Mouse (Mus musculus) cerebellum, postnatal 10 days (tissue): ENCODE measurements around the gene Insig1.

ENCODE experiments used
- DNase-seq, 2 experiments: peaks; one replicate each; pipeline ENCODE4 v3.0.0; 2021; ENCODE audit warnings: mixed read lengths in 2 of 2

Insig1 gene

DNA sequence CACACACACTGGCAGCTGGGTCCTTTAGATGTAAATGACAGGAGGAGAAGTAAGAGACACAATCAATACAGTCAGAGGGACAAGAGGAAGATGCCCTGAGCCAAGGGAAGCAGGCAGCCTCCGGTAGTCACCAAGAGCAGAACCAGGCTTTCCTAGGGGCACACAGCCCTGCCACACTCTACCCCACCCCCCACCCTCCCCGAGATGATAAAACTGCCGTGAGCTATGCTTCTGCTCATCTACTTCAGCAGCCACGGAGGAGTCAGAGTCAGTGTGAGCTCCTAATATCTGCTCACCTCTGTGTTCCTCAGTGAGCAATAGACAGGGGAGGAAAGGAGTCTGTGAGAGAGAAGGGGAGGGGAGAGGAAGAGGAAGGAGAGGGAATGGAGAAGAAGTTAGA is 5.9 kb upstream of the Insig1 start:
- DNase-seq: no peak

DNA sequence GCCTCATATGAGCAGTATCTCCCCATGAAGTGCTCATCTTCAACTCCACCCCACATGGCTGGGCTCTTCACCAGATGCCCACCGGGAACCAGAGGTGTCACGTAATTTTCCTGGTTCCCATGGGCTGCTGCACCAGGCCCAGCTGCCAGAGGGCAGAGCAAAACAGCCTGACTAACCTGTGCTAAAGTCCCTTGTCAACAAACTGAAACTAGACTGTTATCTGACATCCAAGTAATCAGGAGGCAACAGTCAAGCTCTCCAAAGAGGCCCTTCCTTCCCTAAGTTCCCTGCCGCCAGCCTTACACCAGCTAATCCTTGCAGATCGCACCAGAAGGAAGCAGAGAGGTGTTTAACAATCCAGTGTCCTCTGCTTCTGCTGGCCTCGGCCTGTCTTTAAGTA is 4.9 kb upstream of the Insig1 start:
- no peak for DNase-seq

DNA sequence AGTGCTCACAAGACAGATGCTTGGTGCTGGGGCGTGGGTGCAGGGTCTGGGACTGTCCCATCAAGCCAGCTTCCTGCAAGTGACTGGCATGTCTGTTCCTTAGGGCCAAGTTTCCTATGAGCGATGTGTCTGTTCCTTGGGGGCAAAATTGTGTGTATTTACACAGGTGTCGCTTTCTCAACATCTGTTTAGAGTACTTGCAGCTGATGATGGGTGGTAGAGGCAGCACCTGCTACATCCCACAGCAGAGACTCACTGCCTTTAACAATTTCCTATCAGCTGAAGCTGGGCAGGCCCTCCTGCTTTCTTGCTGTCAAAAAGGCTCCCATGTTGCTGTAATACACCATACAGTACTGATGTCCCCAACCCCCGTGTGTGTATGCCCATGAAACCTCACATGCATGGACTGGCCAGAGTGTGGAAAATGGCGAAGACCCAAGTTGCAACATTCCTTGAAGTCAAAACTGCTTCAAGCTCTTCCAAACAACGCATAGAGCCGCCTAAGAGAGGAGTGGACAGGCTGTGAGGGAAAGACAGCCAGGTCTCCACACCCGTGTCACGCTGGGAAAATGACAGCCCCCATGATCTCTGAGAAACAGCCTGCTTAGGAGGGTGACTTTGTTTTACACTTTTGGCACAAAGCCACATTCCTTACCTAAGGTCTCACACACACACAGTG is 875 bp upstream of the Insig1 start:
- no peak for DNase-seq

DNA sequence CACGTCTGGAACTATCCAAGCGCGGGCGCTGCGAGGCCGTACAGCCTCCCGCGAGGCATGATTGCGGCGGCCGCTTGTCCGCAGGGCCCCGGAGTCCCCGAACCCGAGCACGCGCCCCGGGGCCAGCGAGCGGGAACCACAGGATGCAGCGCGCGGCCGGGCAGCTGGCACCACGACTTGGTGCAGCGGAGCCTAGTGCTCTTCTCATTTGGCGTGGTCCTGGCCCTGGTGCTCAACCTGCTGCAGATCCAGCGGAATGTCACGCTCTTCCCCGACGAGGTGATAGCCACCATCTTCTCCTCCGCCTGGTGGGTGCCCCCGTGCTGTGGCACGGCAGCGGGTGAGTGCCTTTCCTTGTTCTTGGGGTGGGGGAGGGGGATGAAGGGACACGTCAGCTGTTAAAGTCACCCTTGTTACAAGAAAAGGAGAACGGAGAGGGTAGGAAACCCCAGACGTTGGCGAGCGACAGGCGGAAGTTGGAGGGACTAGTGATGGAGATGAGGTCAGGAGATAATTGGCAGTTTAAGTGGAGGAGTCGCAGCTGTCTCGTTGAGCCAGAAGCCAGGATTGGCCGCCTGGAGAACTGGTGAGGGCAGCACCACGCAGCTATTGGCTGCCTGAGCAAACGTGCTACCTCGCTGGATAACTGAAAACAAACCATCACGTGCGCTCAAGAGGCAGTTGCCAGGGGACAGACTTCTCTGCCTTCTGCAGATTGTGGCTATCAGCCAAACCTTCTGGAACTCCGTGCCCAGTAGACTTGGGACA is 477 bp downstream of the Insig1 start:
- peak; percentile 91 to 94 for DNase-seq

DNA sequence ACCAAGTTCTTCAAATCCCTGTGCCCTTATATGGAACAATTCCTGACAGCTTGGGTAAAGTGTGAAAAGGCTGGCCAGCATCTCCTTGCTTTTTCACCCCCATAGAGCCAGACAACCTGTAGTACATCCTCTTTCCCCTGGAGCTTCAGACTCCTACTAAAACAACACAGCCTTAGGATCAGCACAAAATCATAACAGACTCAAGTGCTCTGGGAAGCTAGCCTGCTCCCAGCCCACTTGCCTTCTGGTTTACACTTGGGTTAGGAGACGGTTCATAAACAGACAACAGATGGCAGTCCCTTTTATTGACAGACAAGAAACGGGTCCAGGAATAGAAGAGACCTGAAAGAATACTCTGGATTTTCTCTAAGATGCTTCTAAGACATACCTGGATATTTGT is 8.3 kb downstream of the Insig1 start:
- no peak for DNase-seq

DNA sequence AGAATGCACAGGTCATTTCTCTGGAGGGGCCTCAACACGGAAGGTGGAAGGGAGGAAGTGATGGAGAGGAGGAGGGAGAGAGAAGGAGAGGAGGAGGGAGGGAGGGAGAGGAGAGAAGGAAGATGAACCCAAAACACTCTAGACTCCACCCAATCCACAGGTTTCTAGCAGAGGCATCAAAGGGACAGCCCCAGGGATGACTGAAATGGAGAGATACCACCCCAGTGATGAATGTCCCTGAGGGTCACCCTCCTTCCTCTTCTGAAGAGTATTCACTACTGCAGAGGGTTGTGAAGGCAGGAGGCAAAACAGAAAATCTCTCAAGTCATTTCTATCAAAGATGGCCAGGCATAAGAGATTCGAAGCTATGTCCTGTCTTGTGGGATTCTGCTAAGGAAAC is 10.0 kb downstream of the Insig1 start:
- DNase-seq: no peak

DNA sequence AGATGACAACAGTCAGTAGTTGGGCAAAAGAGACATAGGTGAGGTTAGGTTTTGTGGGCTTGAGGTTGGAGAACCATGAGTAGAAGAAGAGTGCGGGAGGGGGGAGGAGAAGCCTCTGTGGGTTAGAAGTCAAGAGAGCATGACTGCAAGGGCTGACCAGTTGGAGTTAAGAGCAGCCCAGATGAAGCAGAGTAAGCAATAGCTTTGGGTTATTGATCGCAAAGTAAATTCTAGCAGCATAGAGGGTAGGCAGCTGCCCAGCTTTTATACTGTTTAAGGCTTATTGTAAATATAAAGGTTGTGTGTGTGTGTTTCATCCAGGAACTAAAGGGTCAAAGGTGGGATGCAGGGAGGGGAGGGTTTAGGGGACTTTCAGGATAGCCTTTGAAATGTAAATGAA is 10.7 kb downstream of the Insig1 start:
- DNase-seq: no peak

DNA sequence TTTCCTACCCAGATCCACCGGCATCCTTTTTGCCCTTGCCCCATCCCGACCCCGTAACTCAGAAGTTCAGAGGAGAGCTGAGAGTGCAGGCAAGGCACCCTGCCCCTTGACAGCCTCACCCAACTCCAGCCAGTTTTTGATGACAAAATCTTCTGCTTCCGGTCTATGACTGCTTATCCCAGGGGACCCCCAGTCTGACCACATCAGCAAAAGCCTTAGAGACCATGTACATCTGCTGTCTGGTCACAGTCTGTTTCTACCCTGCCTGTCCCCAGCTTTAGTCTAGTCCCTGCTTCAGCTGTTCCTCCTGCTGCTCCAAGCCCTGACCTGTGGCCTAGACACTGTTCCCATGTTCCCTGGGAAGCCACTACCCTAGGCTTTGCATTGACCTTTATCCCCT is 11.1 kb downstream of the Insig1 start:
- DNase-seq: no peak

DNA sequence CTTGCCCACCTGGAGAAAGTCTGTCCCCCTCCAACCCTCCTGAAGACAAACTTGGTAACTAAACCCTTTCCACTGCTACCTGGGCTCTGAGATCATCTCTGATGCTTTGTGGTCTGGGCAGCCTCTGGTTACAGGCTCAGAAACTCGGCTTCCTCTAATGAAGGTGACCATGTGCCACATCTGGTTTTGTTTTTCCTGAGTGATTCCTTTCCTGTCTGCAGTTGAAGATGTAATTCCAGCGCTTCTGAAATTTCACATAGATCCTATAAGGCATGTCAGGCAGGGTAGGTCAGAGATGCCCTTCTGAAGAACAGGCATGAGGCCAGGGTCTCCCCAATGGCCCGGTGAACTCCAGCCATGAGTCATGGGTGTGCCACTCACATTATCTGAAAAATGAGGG is 11.6 kb downstream of the Insig1 start:
- no peak for DNase-seq

DNA sequence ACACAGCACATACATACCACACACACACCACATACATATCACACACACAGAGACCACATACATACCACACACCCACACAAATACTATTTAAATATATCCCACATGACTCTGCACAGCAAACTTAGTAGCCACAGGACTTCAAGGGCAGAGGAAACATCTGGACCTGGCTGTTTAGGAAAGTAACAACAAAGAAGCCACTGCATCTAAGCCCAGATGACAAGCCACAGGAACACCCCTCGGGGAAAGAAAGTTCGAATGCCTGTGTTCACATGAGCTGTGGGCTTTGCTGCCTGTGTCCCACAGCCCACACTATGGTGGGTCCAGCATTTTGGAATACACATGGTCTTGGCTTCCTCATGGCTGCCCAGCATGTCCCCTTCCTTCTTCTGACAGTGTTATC is 13.6 kb downstream of the Insig1 start:
- no peak for DNase-seq

DNA sequence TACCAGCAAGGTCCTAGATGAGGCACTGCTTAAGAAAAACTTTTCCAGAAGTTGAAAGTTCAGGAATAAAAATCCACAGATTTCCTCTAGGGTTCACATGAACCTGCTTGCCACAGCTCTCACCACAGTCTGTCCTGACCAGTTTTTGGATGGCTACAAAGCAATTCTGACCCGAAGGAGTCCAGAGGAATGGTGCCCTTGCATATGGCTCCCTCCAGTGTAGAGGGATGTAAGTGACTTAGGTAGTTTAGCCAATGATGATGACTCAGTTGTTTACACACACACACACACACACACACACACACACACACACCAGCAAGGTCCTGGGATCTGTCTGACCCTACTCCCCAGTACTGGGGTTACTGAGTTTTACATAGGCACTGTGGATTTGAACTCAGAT is 19.4 kb downstream of the Insig1 start:
- DNase-seq: no peak

DNA sequence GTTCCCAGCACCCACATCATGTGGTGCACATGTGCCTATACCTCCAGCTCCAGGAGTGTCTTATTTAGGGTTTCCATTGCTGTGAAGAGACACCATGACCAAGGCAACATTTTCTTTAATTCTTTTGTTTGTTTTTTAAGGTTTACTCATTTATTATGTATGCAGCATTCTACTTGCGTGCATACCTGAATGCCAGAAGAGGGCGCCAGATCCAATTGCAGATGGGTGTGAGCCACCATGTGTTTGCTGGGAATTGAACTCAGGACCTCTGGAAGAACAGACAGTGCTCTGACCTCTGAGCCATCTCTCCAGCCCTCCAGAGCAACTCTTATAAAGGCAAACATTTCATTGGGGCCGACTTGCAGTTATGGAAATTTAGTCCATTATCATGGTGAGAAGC is 21.2 kb downstream of the Insig1 start:
- no peak for DNase-seq

DNA sequence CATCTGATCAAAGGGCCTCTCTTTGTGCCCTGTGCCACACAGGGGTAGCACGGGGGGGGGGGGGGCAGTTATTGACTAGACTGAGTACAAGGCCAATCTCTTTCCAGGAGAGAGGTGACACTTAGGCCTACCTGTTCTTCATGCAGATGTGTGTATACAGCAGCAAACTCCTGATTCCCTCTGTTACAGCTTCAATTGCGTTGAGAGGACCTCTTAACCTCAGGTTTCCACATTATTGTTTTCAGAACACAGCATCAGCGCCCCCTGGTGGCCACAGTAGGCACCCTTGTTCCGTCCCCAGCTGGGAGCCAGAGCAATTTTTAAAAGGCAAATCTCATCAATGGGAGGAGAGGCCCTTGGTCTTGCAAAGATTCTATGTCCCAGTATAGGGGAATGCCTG is 22.7 kb downstream of the Insig1 start:
- DNase-seq: peak; percentile 93 to 96

DNA sequence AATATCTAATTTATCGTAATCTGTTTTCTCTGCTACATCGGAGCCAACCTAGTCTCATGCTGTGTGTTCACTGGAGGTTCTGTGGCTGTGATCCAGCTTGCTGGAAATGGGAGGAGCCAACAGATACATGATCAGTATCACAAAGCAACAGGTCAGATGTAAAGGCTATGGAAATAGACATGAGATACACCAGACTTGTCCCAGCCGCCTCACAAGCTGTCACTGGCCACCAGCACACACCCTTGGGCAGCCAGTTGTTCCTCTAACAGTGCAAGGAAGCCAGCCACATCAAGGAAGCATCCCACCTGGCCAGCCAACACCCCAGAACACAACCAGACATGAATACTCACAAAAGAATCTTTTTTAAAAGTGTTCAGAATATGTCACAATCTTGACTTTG is 23.2 kb downstream of the Insig1 start:
- DNase-seq: no peak

DNA sequence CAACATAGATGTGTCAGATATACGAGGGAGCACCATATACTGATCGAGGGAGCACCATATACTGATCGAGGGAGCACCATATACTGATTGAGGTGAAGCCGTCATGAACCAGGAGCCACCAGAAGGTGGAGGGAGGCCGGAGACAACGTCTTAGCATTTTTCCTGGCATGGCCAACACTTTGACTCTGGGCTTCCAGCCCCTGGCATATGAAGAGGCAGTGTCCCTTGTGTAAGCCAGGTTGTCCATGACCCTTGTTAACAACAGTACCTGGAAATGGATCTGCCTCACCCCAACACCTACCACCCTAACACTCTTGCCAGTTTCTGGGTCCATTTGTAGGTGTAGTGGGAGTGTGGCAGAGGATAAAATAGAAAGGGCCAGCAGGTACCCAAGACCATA is 23.7 kb downstream of the Insig1 start:
- no peak for DNase-seq

DNA sequence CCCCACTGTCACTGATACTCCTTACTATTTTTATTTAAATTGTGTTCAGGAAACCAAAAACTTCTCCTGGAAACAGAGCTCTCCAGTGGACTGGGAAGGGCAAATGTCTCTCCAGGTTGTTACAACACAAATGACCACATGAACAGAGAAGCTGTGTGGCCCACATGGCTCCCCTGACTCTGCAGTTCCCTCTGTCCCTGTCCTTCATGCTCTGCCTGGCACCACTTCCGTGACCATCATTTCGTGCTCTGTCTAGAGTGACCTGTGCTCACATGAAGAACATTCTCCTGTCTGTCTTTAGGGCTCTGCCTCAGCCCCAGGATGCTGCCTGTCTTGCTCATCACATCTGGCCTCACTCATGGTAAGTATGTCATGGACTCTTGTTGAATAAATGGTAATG is 24.5 kb downstream of the Insig1 start:
- no peak for DNase-seq

DNA sequence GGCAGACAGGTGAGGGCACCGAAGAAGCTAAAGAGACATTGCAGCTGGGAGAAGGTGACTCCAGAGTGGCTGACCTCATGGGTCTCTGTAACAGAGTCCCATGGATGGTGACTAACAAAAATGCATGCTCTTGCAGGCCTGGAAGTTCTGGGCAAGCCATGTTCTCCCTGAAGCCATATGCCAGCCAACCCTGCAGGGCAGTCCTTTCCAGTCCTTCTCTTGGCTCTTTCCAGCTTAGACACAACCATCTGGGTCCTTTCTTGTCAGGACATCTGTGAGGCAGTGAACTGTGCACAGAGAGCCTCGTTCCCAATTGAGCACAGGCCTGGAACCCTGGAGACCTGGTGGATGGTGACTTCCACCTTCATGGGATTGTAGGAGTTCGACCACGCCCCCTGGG is 35.8 kb downstream of the Insig1 start:
- DNase-seq: peak; percentile 39 to 45

DNA sequence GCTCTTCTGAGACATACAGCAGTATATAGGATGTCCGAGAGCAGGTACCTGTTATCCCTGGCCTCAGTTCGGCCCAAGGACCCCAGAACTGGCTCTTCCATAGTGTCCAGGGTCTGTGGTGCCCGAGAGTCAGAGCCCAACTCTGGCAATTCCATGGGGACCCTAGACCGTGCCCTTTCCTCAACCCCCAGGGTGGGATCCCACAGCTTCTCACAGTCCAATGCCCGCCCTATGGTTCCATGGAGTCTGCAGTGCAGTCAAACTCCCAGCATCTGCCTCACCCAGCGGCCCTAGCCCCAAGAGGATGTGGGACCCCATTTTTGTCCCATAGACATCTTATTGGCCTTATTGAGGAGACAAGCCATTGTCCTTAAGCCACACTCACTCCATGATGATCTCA is 36.8 kb downstream of the Insig1 start:
- no peak for DNase-seq

DNA sequence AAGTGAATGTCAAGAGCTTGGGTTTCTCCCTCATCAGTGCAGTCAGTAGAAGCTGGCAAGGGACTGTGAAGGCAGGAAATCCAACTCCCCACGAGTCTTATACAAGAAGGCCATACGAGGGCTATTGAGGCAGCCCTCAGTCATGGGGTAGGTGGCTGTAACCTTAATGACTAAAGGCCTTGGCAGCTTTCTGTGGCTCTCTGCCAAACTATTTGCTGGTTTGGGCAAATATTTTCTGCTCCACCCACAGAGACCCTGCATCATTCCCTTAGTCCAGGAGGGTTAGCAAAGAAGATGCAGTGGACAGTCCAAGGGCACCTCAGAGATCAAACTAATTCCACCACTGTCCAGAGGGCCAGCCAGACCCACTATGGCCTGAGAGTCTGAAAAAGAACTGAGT is 39.7 kb downstream of the Insig1 start:
- peak; percentile 36 to 45 for DNase-seq

DNA sequence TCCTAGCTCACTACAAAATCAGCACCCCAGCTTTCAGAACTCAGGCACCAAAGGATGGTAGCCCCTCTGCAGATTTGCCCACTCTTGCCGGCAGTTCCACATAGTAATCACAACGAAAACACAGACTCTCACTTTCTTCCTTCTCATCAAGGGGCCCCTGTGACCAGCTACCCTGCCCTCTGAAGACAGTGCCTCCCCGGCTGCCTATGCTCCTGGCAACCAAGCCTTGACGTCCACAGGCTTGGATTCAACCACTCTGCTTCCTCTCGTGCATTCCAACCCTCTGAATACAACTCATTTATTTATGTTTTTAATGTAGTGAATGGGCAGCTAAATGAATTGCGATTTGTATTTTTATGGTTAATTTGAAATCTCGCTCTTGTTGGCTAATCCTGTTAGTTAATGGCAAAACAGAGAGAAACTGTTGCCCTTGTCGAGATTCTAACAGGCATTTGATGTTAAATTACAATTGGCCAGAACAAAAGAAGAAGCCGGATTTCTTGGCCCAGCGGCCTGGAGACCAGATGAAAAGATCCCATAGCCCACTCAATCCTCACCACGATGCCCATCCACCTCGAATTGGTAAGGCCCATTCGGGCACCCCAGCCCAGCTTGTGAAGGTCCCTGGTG is 46.2 kb downstream of the Insig1 start:
- no peak for DNase-seq

DNA sequence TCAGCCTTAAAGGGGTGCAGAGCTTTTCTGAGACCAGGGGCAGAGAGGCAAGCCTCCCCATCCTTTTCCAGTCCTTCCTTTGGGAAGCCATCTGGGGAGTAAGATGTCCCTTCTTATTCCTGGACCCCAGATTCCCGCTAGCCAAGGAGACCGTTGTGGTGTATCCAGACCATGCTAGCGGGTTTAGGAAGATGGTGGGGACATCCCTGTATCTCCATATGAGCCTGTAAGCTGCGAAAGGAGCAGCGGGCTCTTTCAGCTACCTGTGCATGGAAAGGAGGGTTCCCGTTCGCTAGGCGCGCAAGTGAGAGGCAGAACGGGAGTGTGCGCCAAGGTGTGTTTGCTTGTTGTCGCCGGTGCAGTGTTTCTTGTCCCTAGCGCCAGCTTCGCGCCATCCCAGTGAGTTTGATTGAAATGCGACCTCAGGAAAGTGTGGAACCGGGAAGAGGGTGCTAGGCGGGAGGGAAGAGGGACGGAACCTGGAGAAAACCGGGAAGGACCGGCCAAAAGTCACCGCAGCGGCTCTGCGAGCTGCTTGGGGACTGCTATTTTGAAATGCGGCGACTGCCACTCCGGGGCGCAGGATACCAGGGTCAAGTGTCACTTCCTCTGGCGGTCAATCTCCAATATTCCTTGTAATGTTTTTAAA is 46.8 kb downstream of the Insig1 start:
- DNase-seq: peak; percentile 70 to 74

DNA sequence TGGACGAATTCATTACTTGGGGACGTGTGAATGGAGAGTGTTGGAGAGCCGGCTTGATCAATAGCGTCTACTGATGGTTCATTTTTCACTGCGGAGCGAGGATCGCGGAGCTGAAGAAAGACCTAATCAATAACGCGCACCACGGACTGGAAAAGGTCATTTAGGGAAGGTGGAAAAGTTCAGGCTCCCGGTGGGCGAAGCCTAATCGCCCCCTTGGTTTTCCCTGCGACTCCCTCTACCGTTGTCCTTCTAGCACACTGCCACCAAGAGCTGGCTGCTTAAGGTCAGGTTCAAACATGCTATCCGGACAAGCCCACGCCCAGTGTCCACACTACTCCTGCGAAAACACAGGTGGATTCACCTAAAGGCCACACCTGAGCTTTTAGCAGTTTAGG is 47.4 kb downstream of the Insig1 start:
- peak; percentile 40 to 49 for DNase-seq

DNA sequence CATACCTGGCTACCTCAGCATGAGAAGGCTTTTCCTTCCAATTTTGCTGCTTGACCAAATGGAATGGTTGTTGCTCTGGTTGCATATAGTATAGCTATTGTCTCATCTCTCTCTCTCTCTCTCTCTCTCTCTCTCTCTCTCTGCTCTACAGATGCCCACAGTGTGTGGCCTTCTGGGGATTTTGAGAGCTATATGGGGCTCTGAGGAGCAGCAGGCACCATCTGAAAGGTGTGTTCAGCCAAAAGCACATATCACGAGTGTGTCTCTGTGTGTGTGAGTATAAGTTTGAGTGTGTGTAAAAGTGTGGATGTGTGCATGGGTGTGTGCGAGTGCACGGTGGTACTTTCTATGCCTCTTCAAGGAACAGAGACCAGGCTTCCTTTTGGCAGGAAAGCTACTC is 48.4 kb downstream of the Insig1 start:
- DNase-seq: no peak
